ENCODE assay signal across 8 mouse cellular contexts in genomic region chr13:74061613-74062377, GRCm38 (mm10). TPM values are rescaled to one million over a fixed set of nuclear protein-coding genes. Genes with fewer than 3 reads are reported as not detected.
A peak's percentile ranks its signal among the peaks of the same experiment; 100 is the strongest.
DNase-seq lines count a peak whose midpoint lies in the region; ATAC-seq lines count a peak whose summit lies in the region.

Gene Cep72 (minus strand): TSS chr13:74062299.

- peaks cover 13% of the 10 kb centered on the region for H3K4me1 ChIP-seq in forebrain, embryonic 10.5 days
- H3K4me1 ChIP-seq in heart, embryonic 14.5 days (ENCODE audit: control insufficient read depth in 2 of 2, insufficient read depth in 2 of 2, low read length in 2 of 2): no peaks in the 10 kb centered on the region
- H3K4me1 ChIP-seq in liver, embryonic 12.5 days: peaks cover 33% of the 10 kb centered on the region

- no peaks in the 10 kb centered on the region for H3K27me3 ChIP-seq in forebrain, embryonic 10.5 days (ENCODE audit: poor library complexity, severe bottlenecking)
- H3K27me3 ChIP-seq in heart, embryonic 14.5 days (ENCODE audit: control insufficient read depth, insufficient read depth, low read length): no peaks in the 10 kb centered on the region
- no peaks in the 10 kb centered on the region for H3K27me3 ChIP-seq in liver, embryonic 12.5 days (replicated peaks)
- H3K27me3 ChIP-seq in splenic B cell, adult 2 months (ENCODE audit: control insufficient read depth, insufficient read depth, low read length, poor library complexity, severe bottlenecking): no peaks in the 10 kb centered on the region

- H3K9me3 ChIP-seq in forebrain, embryonic 10.5 days: no peaks in the 10 kb centered on the region
- H3K9me3 ChIP-seq in heart, embryonic 14.5 days (ENCODE audit: control insufficient read depth, low read length): no peaks in the 10 kb centered on the region
- no peaks in the 10 kb centered on the region for H3K9me3 ChIP-seq in liver, embryonic 12.5 days (replicated peaks)

- peak; percentile 96 for ATAC-seq in CD4-positive, CD25-positive, alpha-beta regulatory T cell, adult 4 months
- peak; percentile 90 for ATAC-seq in heart, embryonic 14.5 days (ENCODE audit: insufficient number of reproducible peaks, insufficient read depth, low FRiP score, low read depth)
- ATAC-seq in liver, embryonic 12.5 days: peak; percentile 86

- H3K4me3 ChIP-seq in forebrain, embryonic 10.5 days: peak within 1 kb of the TSS; percentile 90
- H3K4me3 ChIP-seq in heart, embryonic 14.5 days (ENCODE audit: control insufficient read depth in 1 of 2, insufficient read depth in 1 of 2, low read depth in 1 of 2, low read length in 2 of 2): peak within 1 kb of the TSS; percentile 72 to 95
- H3K4me3 ChIP-seq in liver, embryonic 12.5 days: peak within 1 kb of the TSS; percentile 89

- peak within 1 kb of the TSS; percentile 99 for H3K27ac ChIP-seq in forebrain, embryonic 10.5 days
- H3K27ac ChIP-seq in heart, embryonic 14.5 days (replicated peaks in 1 of 2; ENCODE audit: control insufficient read depth in 1 of 2, insufficient read depth in 1 of 2, low read depth in 2 of 2, low read length in 2 of 2): peak within 1 kb of the TSS; percentile 83 to 90
- peak within 1 kb of the TSS; percentile 87 for H3K27ac ChIP-seq in liver, embryonic 12.5 days

- peaks cover 18% of the 10 kb centered on the region for H3K36me3 ChIP-seq in forebrain, embryonic 10.5 days (replicated peaks)
- peaks cover 15% of the 10 kb centered on the region for H3K36me3 ChIP-seq in heart, embryonic 14.5 days (ENCODE audit: control insufficient read depth, insufficient read depth, low read length)
- peaks cover 15% of the 10 kb centered on the region for H3K36me3 ChIP-seq in liver, embryonic 12.5 days
- H3K36me3 ChIP-seq in splenic B cell, adult 2 months (ENCODE audit: control insufficient read depth, insufficient read depth, low read length, poor library complexity, severe bottlenecking): no peaks in the 10 kb centered on the region

- peak within 1 kb of the TSS; percentile 66 for H3K4me2 ChIP-seq in heart, embryonic 14.5 days (ENCODE audit: low read length)
- H3K4me2 ChIP-seq in liver, embryonic 12.5 days: peak within 1 kb of the TSS; percentile 68

- H3K9ac ChIP-seq in heart, embryonic 14.5 days (ENCODE audit: low read length): peak within 1 kb of the TSS; percentile 85
- peak within 1 kb of the TSS; percentile 85 for H3K9ac ChIP-seq in liver, embryonic 12.5 days

- DNase-seq in c-Kit-positive CD71-negative TER-119-negative erythroid progenitor cells, embryonic 14.5 days (ENCODE audit: low read depth): peak; percentile 89
- DNase-seq in forebrain, embryonic 10.5 days (ENCODE audit: extremely low spot score, low spot score): peak; percentile 95
- DNase-seq in kidney, postnatal 10 days: peak; percentile 96
- peak; percentile 95 for DNase-seq in naive thymus-derived CD4-positive, alpha-beta T cell, adult 2 months (ENCODE audit: low read depth)
- peak; percentile 91 for DNase-seq in splenic B cell, adult 2 months (ENCODE audit: low read depth, low spot score)

- 4% methylated on average over 48 of the region's 48 CpGs for WGBS in forebrain, embryonic 10.5 days
- 3% methylated on average over 48 of the region's 48 CpGs for WGBS in heart, embryonic 14.5 days
- 3% methylated on average over 48 of the region's 48 CpGs for WGBS in liver, embryonic 12.5 days (ENCODE audit: insufficient replicate concordance)

RNA-seq across cellular contexts. Expression of gene Cep72, which starts in this region (rescaled TPM):
- 10 to 100 TPM; 10.2 to 11.0 TPM for polyA plus RNA-seq in CD4-positive, CD25-positive, alpha-beta regulatory T cell, adult 4 months (2017; shearing (Covaris generic))
- 23.7 and 25.7 TPM in 2 replicates for polyA plus RNA-seq in forebrain, embryonic 10.5 days (2016; fragmentation: Nextera tagmentation; extraction: Ambion mirVana)
- 10.6 and 12.3 TPM in 2 replicates for polyA plus RNA-seq in heart, embryonic 14.5 days (2014; fragmentation: Nextera tagmentation; extraction: Ambion mirVana)
- 9.1 and 9.4 TPM in 2 replicates for polyA plus RNA-seq in liver, embryonic 12.5 days (2016; fragmentation: Nextera tagmentation; extraction: Ambion mirVana)

Comparison
In these comparisons a context has a peak if more than half of its experiments do, and no peak if none do; other contexts are left out.
1. Peak in every context shown above with its lines: DNase-seq, ATAC-seq, H3K4me3 ChIP-seq and H3K27ac ChIP-seq.